Mouse (Mus musculus) olfactory bulb, adult 2 months (tissue): ENCODE data around the gene Prr23a1.

Experiments used
- CTCF ChIP-seq: fragments of 200-500 bp; IDR thresholded peaks from 2 replicates; pipeline ENCODE4 v1.5.1; 2012; ENCODE audit warnings: low read depth, mild to moderate bottlenecking, low read length, moderate library complexity; ENCODE audit not compliant: insufficient read depth
- POLR2A ChIP-seq: fragments of 200-500 bp; IDR thresholded peaks from 2 replicates; pipeline ENCODE4 v1.6.1; 2012; ENCODE audit warnings: mild to moderate bottlenecking, low read depth, low read length, moderate library complexity; ENCODE audit not compliant: insufficient read depth

DNA sequence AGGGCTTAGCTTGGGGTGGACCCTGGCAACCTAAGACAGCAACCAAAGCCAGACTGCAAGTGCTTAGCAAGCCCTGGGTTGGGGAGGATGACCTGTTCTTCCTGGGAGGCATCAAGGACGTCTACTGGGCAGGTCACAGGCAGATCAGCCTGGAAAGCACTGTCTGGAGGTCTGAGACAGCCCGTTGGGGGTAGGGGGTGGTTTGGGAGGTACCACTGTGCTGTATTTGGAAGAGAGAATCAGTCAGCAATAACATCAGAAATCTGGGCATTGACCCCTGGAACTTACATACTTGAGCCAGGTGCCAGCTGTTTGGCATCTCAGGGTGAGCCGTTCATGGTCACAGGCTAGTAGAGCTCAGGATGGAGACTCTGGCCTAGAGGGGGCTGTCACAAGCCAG lies 26.2 kb upstream of the Prr23a1 start:
- no peak for TF ChIP-seq CTCF
- TF ChIP-seq POLR2A: no peak
